Mouse (Mus musculus) hindbrain, embryonic 13.5 days (tissue): ENCODE measurements at regions not wholly inside any gene's neighbourhood (a gene's known extent, or its start where the extent isn't known, plus 50 kb on each side); places are given as distances from the start of the nearest gene placed in this dataset.
"Not testable (repeated sequence)": the region's sequence is repeated elsewhere in the genome, so short reads cannot be mapped to it uniquely, and the experiment has no call there.

ENCODE experiments used
- ATAC-seq: fragments of 200-750 bp; cut with Nextera tagmentation; 2 replicates; pipeline ENCODE4 v1.8.0; 2017; ENCODE audit warnings: moderate TSS enrichment; ENCODE audit not compliant: low FRiP score
- H3K27ac ChIP-seq: fragments of 300-500 bp; sonication (generic); 2 replicates; pipeline ENCODE4 v1.5.1; 2015; ENCODE audit warnings: inconsistent platforms, mild to moderate bottlenecking, moderate library complexity
- H3K27me3 ChIP-seq: fragments of 300-500 bp; sonication (generic); 2 replicates; pipeline ENCODE4 v1.6.1; 2015; ENCODE audit warnings: mild to moderate bottlenecking, inconsistent platforms
- H3K36me3 ChIP-seq: fragments of 300-500 bp; sonication (generic); 2 replicates; pipeline ENCODE4 v1.6.1; 2015; ENCODE audit warnings: mild to moderate bottlenecking, inconsistent platforms
- H3K4me1 ChIP-seq: fragments of 300-500 bp; sonication (generic); replicated peaks from 2 replicates; pipeline ENCODE4 v1.6.1; 2015; ENCODE audit warnings: inconsistent platforms
- H3K4me2 ChIP-seq: fragments of 300-500 bp; sonication (generic); 2 replicates; pipeline ENCODE4 v1.6.1; 2015; ENCODE audit warnings: inconsistent platforms, mild to moderate bottlenecking, moderate library complexity
- H3K4me3 ChIP-seq: fragments of 300-500 bp; sonication (generic); 2 replicates; pipeline ENCODE4 v1.5.1; 2015; ENCODE audit warnings: mild to moderate bottlenecking, inconsistent platforms
- H3K9ac ChIP-seq: fragments of 300-500 bp; sonication (generic); 2 replicates; pipeline ENCODE4 v1.6.1; 2015; ENCODE audit warnings: mild to moderate bottlenecking, inconsistent platforms
- H3K9me3 ChIP-seq: fragments of 300-500 bp; sonication (generic); 2 replicates; pipeline ENCODE4 v1.6.1; 2016; ENCODE audit warnings: inconsistent platforms
- WGBS: fragments of 180-500 bp; shearing (Covaris S2); methylation state at CpG from one replicate; pipeline ENCODE4 v1.1.7; 2015; 5-methylcytosine and 5-hydroxymethylcytosine counted together

DNA sequence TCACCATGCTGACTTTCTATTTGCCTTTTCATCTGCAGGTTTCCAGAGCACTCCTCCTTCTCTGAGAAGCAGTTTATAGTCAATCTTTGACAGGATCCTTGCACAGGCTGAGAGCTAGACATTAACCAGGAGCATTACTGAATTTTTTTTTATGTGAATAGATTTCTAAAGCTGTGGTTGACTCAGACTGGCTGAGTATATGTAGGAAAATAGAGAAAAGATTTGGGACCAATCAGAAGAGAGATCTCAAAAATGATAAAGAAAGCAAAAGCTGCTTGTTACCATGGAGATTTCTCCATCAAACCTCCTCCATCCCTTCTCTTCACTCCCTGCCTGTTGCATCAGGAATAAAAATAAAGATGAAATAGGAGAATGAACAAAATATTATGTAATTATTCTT, 731.2 kb upstream of the Ndn start:
- Histone ChIP-seq H3K4me1 (no peaks in the 10 kb centered on the region), H3K36me3 (no peaks in the 10 kb centered on the region), H3K4me2 (no peak overlapping the region), H3K4me3 (no peak overlapping the region), H3K27me3 (no peaks in the 10 kb centered on the region), H3K27ac (no peak overlapping the region), H3K9me3 (0 out of 2 replicates have a peak, but pooled peaks cover 5% of the 10 kb centered on the region), H3K9ac (no peak overlapping the region)
- ATAC-seq = no peak

DNA sequence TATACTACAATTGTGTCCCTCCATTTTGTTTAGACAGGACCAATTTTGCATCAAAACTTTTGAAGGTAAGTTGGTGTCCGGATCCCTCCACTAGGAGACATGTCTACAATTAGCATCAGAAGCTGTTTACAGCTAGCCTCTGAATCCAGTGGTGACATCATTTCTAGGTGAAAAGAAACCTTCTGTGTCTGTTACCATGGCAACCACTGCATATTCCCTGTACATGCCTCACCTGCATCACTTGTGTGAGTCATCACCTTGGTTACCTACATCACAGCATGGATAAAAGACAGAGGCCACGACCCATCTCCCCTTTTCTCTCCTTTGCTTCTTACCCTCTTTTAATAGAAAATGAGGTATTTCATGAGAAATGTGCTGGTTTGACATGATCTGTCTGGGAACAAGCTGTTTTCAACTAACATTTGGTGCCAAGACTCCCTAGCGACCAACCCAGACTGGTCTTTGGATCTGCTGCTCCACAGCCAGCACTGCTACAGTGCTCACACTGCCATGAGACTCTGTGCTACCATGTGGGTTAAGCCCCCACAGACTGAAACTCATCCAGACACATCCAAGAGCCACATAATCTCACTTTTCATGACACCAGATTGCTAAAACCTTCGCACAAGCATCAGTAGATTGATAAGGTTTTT, 701.4 kb upstream of the Ndn start:
- H3K4me2 ChIP-seq = no peak overlapping the region
- no peaks in the 10 kb centered on the region for H3K27me3 ChIP-seq
- 74% methylated on average over 4 of the region's 4 CpGs for WGBS
- H3K9me3 ChIP-seq = peaks cover 15% of the 10 kb centered on the region
- no peaks in the 10 kb centered on the region for H3K36me3 ChIP-seq
- H3K4me3 ChIP-seq = no peak overlapping the region
- H3K9ac ChIP-seq = no peak overlapping the region
- H3K27ac ChIP-seq = no peak overlapping the region
- H3K4me1 ChIP-seq = no peaks in the 10 kb centered on the region
- ATAC-seq = no peak

GRCm38 (mm10) chr7:61658086-61658485, 688.3 kb upstream of the Ndn start:
- no peaks in the 10 kb centered on the region for H3K4me1 ChIP-seq
- WGBS = 84% methylated on average over 3 of the region's 3 CpGs
- no peaks in the 10 kb centered on the region for H3K27me3 ChIP-seq
- H3K4me2 ChIP-seq = no peak overlapping the region
- H3K27ac ChIP-seq = no peak overlapping the region
- H3K9ac ChIP-seq = no peak overlapping the region
- peaks cover 9% of the 10 kb centered on the region; the same call in 1 of the 2 replicates for H3K9me3 ChIP-seq
- no peaks in the 10 kb centered on the region for H3K36me3 ChIP-seq
- ATAC-seq = no peak
- H3K4me3 ChIP-seq = no peak overlapping the region

DNA sequence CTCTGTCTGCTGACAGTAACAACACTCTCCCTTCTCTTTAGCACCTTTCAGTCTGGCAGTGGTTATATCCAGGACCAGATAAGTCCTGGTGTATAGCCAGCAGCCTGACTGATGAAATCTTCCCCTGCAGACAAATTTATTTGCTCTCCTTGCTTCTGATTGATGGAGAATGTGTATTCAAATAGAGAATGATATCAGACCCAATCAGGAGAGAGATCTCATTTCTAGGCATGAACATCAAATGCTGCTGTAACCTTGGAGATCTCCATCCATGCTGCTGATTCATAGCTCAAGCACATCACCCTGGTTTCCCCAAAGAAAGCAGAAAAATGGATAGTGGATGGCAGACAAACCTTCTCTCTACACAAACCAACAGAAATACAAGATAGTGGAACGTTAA, 663.3 kb upstream of the Ndn start:
- H3K36me3 ChIP-seq = no peaks in the 10 kb centered on the region
- no peak overlapping the region for H3K4me3 ChIP-seq
- no peak for ATAC-seq
- H3K27me3 ChIP-seq = no peaks in the 10 kb centered on the region
- WGBS = 63% methylated on average over 1 of the region's 1 CpGs
- no peak overlapping the region for H3K4me2 ChIP-seq
- no peaks in the 10 kb centered on the region for H3K4me1 ChIP-seq
- H3K9me3 ChIP-seq = no peaks in the 10 kb centered on the region
- H3K9ac ChIP-seq = no peak overlapping the region
- no peak overlapping the region for H3K27ac ChIP-seq

- no peaks in the 10 kb centered on the region for H3K9me3 ChIP-seq
Measured at GRCm38 (mm10) chr7:61685052-61685655, 661.2 kb upstream of the Ndn start.

DNA sequence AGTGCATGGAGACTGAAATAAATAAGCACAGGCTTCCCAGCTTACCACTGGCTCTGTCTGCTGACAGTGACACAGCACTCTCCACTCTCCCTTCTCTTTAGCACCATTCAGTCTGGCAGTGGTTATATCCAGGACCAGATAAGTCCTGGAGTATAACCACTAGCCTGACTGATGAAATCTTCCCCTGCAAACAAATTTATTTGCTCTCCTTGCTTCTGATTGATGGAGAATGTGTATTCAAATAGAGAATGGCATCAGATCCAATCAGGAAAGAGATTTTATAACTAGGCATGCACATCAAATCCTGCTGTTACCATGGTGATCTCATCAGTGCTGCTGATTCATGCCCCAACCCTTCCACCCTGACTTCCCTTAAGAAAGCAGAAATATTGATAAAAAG, 620.2 kb upstream of the Ndn start:
- Histone ChIP-seq H3K4me1 (no peaks in the 10 kb centered on the region), H3K9ac (no peak overlapping the region), H3K9me3 (no peaks in the 10 kb centered on the region; the same call in 1 of the 2 replicates), H3K27me3 (no peaks in the 10 kb centered on the region), H3K4me2 (no peak overlapping the region), H3K27ac (0 out of 2 replicates have a peak overlapping the region, but pooled peaks have one; percentile 19), H3K4me3 (no peak overlapping the region), H3K36me3 (no peaks in the 10 kb centered on the region)
- peak; percentile 66; the same call in 1 of the 2 replicates for ATAC-seq

More at GRCm38 (mm10) chr7:61685052-61685655, 661.2 kb upstream of the Ndn start:
- WGBS = 74% methylated on average over 5 of the region's 5 CpGs
- Histone ChIP-seq H3K27me3 (no peaks in the 10 kb centered on the region), H3K9ac (no peak overlapping the region), H3K4me2 (no peak overlapping the region), H3K27ac (no peak overlapping the region), H3K4me3 (no peak overlapping the region), H3K4me1 (no peaks in the 10 kb centered on the region), H3K36me3 (no peaks in the 10 kb centered on the region)
- no peak for ATAC-seq

- WGBS = 74% methylated on average over 1 of the region's 1 CpGs
- Histone ChIP-seq H3K4me3 (no peak overlapping the region), H3K4me1 (no peaks in the 10 kb centered on the region), H3K27me3 (no peaks in the 10 kb centered on the region), H3K9me3 (no peaks in the 10 kb centered on the region; the same call in 1 of the 2 replicates), H3K36me3 (no peaks in the 10 kb centered on the region), H3K9ac (no peak overlapping the region), H3K4me2 (no peak overlapping the region), H3K27ac (no peak overlapping the region)
- ATAC-seq = no peak
Measured at GRCm38 (mm10) chr7:61737511-61737910, 608.9 kb upstream of the Ndn start.

GRCm38 (mm10) chr7:61739336-61739735, 607.0 kb upstream of the Ndn start:
- no CpG with 5 or more reads among the region's 1 CpGs for WGBS
- H3K4me2 ChIP-seq = not testable (repeated sequence)

DNA sequence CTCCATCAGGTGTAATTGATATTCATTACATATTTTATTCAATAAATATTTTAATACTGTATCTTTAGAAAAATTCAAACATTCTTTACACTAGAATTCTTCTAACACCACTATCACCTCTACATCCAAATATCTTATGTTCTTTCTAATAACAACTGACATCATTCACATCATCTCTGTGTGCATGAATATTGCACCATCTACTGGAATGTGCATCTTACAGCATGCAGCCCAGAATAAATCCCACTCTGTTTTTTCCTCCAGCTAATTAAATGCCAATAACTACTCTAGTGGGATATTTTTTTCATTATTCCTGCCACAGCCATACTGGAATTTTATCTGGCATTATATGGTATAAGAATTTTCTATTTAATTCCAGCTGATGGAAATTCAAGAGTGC, 576.5 kb upstream of the Ndn start:
- Histone ChIP-seq H3K4me1 (no peaks in the 10 kb centered on the region), H3K9ac (no peak overlapping the region), H3K36me3 (no peaks in the 10 kb centered on the region), H3K4me2 (no peak overlapping the region), H3K27me3 (no peaks in the 10 kb centered on the region), H3K4me3 (no peak overlapping the region), H3K9me3 (no peaks in the 10 kb centered on the region), H3K27ac (no peak overlapping the region)
- no peak for ATAC-seq

More at GRCm38 (mm10) chr7:61739336-61739735, 607.0 kb upstream of the Ndn start:
- H3K4me3 ChIP-seq, H3K9ac ChIP-seq, H3K4me1 ChIP-seq, ATAC-seq, H3K27me3 ChIP-seq, H3K9me3 ChIP-seq, H3K36me3 ChIP-seq, H3K27ac ChIP-seq: not testable (repeated sequence)

DNA sequence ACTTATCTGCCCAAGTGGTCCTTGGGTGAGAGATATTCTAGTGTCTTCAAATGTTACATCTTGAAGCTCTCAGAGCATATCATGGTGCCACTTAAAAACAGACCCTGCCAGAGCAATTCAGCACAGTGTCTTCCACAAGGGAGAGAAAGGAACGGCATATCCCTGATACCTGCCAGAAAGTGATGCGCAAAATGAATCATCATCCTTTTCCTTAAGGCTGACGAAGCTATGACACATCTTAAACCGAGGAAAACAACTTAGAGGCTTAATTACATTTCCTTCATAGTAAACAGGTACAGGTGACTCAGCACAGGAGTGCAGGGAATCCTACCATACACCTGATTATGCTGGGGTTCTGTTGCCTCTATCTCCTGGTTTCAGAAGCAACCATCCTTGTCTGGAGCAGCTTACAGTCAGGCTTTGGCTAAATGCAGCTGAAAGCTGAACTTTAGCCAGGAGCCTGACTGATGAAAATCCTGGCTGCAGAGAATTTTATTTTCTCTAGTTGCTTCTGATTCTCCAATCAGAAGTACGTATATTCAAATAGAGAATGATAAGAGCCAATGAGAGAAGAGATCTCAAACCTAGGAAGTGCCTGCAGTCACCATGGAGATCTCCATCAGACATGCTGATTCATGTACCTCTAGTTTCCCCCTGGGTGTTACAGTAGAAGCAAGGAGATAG, 556.1 kb upstream of the Ndn start:
- WGBS = 85% methylated on average over 5 of the region's 5 CpGs
- Histone ChIP-seq H3K27me3 (no peaks in the 10 kb centered on the region), H3K9me3 (peaks cover 6% of the 10 kb centered on the region; the same call in 1 of the 2 replicates), H3K4me1 (no peaks in the 10 kb centered on the region), H3K9ac (no peak overlapping the region), H3K4me2 (no peak overlapping the region), H3K36me3 (no peaks in the 10 kb centered on the region), H3K27ac (no peak overlapping the region), H3K4me3 (no peak overlapping the region)
- ATAC-seq = 0 out of 2 replicates have a peak, but pooled peaks have one; percentile 59

DNA sequence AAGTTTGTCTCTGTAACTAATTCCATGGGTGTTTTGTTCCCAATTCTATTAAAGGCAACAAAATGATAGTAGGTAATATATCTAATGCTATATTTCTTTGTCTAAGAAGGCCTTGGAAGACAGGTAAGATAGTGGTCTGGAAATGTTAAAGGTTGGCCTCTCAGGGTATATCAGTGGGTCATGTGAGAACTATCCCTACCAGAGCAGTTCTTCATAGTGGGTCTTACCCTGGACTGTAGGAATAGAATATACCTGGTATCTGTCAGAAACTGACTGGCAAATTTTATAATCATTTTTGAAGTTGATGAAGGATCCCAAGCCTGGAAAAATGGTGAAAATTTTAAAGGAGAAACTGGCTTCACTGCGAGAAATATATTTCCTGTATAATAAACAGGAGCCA, 509.5 kb upstream of the Ndn start:
- Histone ChIP-seq H3K4me1 (no peaks in the 10 kb centered on the region), H3K27ac (peak overlapping the region; percentile 83), H3K27me3 (no peaks in the 10 kb centered on the region), H3K36me3 (peaks cover 7% of the 10 kb centered on the region; the same call in 1 of the 2 replicates), H3K4me3 (no peak overlapping the region), H3K9me3 (no peaks in the 10 kb centered on the region), H3K9ac (no peak overlapping the region), H3K4me2 (no peak overlapping the region)
- ATAC-seq = peak; percentile 62
- WGBS = 79% methylated on average over 1 of the region's 1 CpGs

GRCm38 (mm10) chr7:61837240-61837639, 509.1 kb upstream of the Ndn start:
- no peaks in the 10 kb centered on the region for H3K27me3 ChIP-seq
- H3K4me2 ChIP-seq = no peak overlapping the region
- ATAC-seq = peak; percentile 98
- H3K4me3 ChIP-seq = no peak overlapping the region
- peak overlapping the region; percentile 83 for H3K27ac ChIP-seq
- H3K36me3 ChIP-seq = peaks cover 7% of the 10 kb centered on the region; the same call in 1 of the 2 replicates
- H3K9ac ChIP-seq = no peak overlapping the region
- no peaks in the 10 kb centered on the region for H3K4me1 ChIP-seq
- 0 out of 2 replicates have a peak, but pooled peaks cover 2% of the 10 kb centered on the region for H3K9me3 ChIP-seq
